Mouse (Mus musculus) limb, embryonic 12.5 days (tissue): ENCODE data around the gene Cpne7. TPM values are rescaled to one million over a fixed set of nuclear protein-coding genes. Genes with fewer than 3 reads are reported as not detected.
A peak's percentile ranks its signal among the peaks of the same experiment; 100 is the strongest.

Experiments used
- ATAC-seq: fragments of 200-750 bp; cut with Nextera tagmentation; 2 replicates; pipeline ENCODE4 v1.8.0; 2017; ENCODE audit warnings: low read depth, moderate TSS enrichment; ENCODE audit not compliant: insufficient number of reproducible peaks, insufficient read depth, low FRiP score, low TSS enrichment
- H3K27ac ChIP-seq: fragments of 300-500 bp; sonication (generic); 2 replicates; pipeline ENCODE4 v1.5.1; 2016; ENCODE audit warnings: mild to moderate bottlenecking, moderate library complexity
- H3K27me3 ChIP-seq: fragments of 300-500 bp; sonication (generic); 2 replicates; pipeline ENCODE4 v1.6.1; 2016; ENCODE audit warnings: mild to moderate bottlenecking, moderate library complexity
- H3K36me3 ChIP-seq: fragments of 300-500 bp; sonication (generic); 2 replicates; pipeline ENCODE4 v1.6.1; 2016; ENCODE audit warnings: mild to moderate bottlenecking, moderate library complexity
- H3K4me1 ChIP-seq: fragments of 300-500 bp; sonication (generic); replicated peaks from 2 replicates; pipeline ENCODE4 v1.6.1; 2016
- H3K4me2 ChIP-seq: fragments of 300-500 bp; sonication (generic); 2 replicates; pipeline ENCODE4 v1.6.1; 2016; ENCODE audit warnings: mild to moderate bottlenecking, moderate library complexity
- H3K4me3 ChIP-seq: fragments of 300-500 bp; sonication (generic); replicated peaks from 2 replicates; pipeline ENCODE4 v1.5.1; 2016; ENCODE audit warnings: mild to moderate bottlenecking
- H3K9ac ChIP-seq: fragments of 300-500 bp; sonication (generic); replicated peaks from 2 replicates; pipeline ENCODE4 v1.6.1; 2016; ENCODE audit warnings: mild to moderate bottlenecking, moderate library complexity
- H3K9me3 ChIP-seq: fragments of 300-500 bp; sonication (generic); 2 replicates; pipeline ENCODE4 v1.6.1; 2016; ENCODE audit warnings: mild to moderate bottlenecking, moderate library complexity
- WGBS: fragments of 180-500 bp; shearing (Covaris S2); methylation state at CpG from one replicate; pipeline ENCODE4 v1.1.7; 2016; 5-methylcytosine and 5-hydroxymethylcytosine counted together
- polyA plus RNA-seq: library from polyadenylated mRNA; unstranded; fragments of >200 nt; fragmentation: Nextera tagmentation; extraction: Ambion mirVana; gene quantifications from 2 replicates; pipeline ENCODE4 v1.2.1, GENCODE M21; 2016

Cpne7 gene
- polyA plus RNA-seq, 1 experiment from 2014 or later = 0.53 TPM

DNA sequence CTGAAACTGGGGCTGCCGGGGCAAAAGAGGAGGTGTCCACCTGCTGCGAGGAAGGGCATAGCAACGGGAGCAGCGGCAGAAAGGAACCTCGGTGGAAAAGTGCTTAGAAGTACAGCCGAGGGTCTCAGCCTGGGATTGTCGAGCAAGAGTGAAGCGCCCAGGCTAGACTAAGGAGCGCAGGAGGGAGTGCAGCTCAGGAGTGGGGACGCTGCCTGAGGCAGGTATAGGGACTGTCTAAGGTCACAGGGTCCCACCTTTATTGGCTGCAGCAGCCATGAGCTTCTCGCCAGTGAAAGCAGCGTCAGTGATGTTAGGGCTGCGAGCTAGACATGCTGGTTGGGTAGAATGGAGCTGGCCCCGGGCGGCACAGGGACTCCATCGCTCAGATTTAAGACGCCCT lies 570 bp downstream of the Cpne7 start:
- 3% methylated on average over 17 of the region's 17 CpGs for WGBS
- peaks cover 63% of the 10 kb centered on the region for H3K27me3 ChIP-seq
- H3K4me1 ChIP-seq = peaks cover 14% of the 10 kb centered on the region
- H3K9ac ChIP-seq = peak overlapping the region; percentile 63; the same call in 1 of the 2 replicates
- H3K27ac ChIP-seq = no peak overlapping the region
- peak overlapping the region; percentile 94 for H3K4me2 ChIP-seq
- no peaks in the 10 kb centered on the region for H3K9me3 ChIP-seq
- H3K36me3 ChIP-seq = no peaks in the 10 kb centered on the region
- no peak for ATAC-seq
- peak overlapping the region; percentile 54 for H3K4me3 ChIP-seq

GRCm38 (mm10) chr8:123122059-123122458 lies 4.9 kb downstream of the Cpne7 start:
- Histone ChIP-seq H3K9me3 (no peaks in the 10 kb centered on the region), H3K4me1 (peaks cover 17% of the 10 kb centered on the region), H3K36me3 (no peaks in the 10 kb centered on the region), H3K4me3 (no peak overlapping the region), H3K27me3 (peaks cover 79% of the 10 kb centered on the region), H3K27ac (no peak overlapping the region), H3K4me2 (no peak overlapping the region), H3K9ac (no peak overlapping the region)
- 62% methylated on average over 9 of the region's 9 CpGs for WGBS
- ATAC-seq = no peak

GRCm38 (mm10) chr8:123122670-123123069 lies 5.5 kb downstream of the Cpne7 start:
- WGBS = 77% methylated on average over 5 of the region's 5 CpGs
- Histone ChIP-seq H3K4me2 (no peak overlapping the region), H3K4me1 (peaks cover 11% of the 10 kb centered on the region), H3K9ac (no peak overlapping the region), H3K4me3 (no peak overlapping the region), H3K36me3 (no peaks in the 10 kb centered on the region), H3K27me3 (peaks cover 74% of the 10 kb centered on the region), H3K27ac (no peak overlapping the region), H3K9me3 (no peaks in the 10 kb centered on the region)
- no peak for ATAC-seq

GRCm38 (mm10) chr8:123126193-123126816 lies 9.1 kb downstream of the Cpne7 start:
- 6% methylated on average over 19 of the region's 19 CpGs for WGBS
- Histone ChIP-seq H3K4me1 (peaks cover 8% of the 10 kb centered on the region; the same call in 1 of the 2 replicates), H3K4me3 (no peak overlapping the region), H3K9me3 (no peaks in the 10 kb centered on the region), H3K27me3 (peaks cover 45% of the 10 kb centered on the region), H3K9ac (no peak overlapping the region), H3K4me2 (peak overlapping the region; percentile 6), H3K27ac (no peak overlapping the region), H3K36me3 (no peaks in the 10 kb centered on the region)
- no peak for ATAC-seq

DNA sequence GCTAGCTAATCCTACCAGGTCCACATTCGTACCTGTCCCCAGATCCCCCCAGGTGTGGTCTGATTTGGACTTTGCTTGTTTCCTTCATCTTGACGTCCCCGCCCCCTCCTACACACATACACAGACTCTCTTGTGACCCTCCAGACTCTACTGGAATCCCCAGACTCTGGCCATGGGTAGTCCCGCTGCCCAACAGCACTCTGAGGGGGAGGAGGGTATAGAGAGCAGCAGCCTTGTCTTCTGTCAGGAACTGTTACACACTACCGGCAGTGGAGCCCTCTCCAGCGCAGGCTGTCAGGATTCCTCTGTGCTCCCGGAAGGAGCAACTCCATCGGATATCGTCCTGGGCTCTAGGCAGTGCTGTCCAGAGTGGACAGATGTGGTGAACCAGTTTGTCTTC lies 13.9 kb downstream of the Cpne7 start:
- 70% methylated on average over 9 of the region's 9 CpGs for WGBS
- ATAC-seq = no peak
- Histone ChIP-seq H3K27me3 (peaks cover 12% of the 10 kb centered on the region), H3K36me3 (no peaks in the 10 kb centered on the region), H3K27ac (no peak overlapping the region), H3K9ac (no peak overlapping the region), H3K9me3 (0 out of 2 replicates have a peak, but pooled peaks cover 3% of the 10 kb centered on the region), H3K4me2 (no peak overlapping the region), H3K4me1 (peaks cover 3% of the 10 kb centered on the region; the same call in 1 of the 2 replicates), H3K4me3 (no peak overlapping the region)

DNA sequence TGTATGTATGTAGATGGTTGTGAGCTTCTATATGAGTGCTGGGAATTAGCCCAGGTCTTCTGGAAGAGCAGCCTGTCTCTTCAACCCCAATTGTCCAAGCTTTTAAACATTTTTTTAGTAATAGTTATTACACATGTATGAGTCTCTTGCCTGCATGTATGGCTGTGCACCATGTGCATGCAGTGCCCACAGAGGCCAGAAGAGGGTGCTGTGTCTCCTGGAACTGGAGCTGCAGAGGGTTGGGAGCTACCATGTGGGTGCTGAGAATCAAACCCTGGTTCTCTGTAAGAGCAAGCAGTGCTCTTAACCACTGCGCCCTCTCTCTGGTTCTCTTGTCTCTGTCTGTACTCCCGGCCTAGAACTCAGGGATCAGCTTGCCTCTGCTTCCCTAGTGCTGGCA lies 15.8 kb downstream of the Cpne7 start:
- Histone ChIP-seq H3K9ac (no peak overlapping the region), H3K4me1 (peaks cover 10% of the 10 kb centered on the region), H3K4me2 (no peak overlapping the region), H3K36me3 (no peaks in the 10 kb centered on the region), H3K27me3 (no peaks in the 10 kb centered on the region), H3K4me3 (no peak overlapping the region), H3K27ac (no peak overlapping the region), H3K9me3 (0 out of 2 replicates have a peak, but pooled peaks cover 3% of the 10 kb centered on the region)
- no peak for ATAC-seq
- WGBS = 90% methylated on average over 2 of the region's 2 CpGs

- Histone ChIP-seq H3K27ac (no peak overlapping the region), H3K36me3 (no peaks in the 10 kb centered on the region), H3K9me3 (0 out of 2 replicates have a peak, but pooled peaks cover 3% of the 10 kb centered on the region), H3K27me3 (no peaks in the 10 kb centered on the region), H3K4me2 (no peak overlapping the region), H3K9ac (no peak overlapping the region), H3K4me3 (no peak overlapping the region), H3K4me1 (peaks cover 15% of the 10 kb centered on the region)
- 91% methylated on average over 11 of the region's 11 CpGs for WGBS
- ATAC-seq = no peak
Measured at GRCm38 (mm10) chr8:123134149-123134713, 17.1 kb downstream of the Cpne7 start.

DNA sequence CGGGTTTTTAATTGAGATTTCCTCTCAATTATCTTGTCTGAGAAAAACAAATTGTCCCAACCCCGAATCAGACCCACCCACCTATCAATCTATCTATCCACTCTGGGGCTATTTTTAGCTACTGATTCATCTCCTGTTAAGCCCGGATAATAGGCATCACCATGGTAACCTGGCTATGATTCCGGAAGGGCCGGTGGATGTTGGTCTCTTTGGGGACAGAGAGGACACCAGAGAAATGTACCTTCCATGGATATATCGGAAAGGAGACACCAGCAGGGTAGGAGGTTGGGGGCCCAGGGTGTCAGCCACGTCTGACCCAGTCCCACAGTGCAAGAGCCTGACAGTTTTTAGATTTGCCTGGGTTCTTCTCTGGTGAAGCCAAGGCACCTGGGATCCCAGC lies 18.2 kb downstream of the Cpne7 start:
- H3K4me2 ChIP-seq = no peak overlapping the region
- no peak overlapping the region for H3K9ac ChIP-seq
- 60% methylated on average over 7 of the region's 7 CpGs for WGBS
- H3K27ac ChIP-seq = no peak overlapping the region
- H3K9me3 ChIP-seq = 0 out of 2 replicates have a peak, but pooled peaks cover 3% of the 10 kb centered on the region
- H3K27me3 ChIP-seq = no peaks in the 10 kb centered on the region
- ATAC-seq = no peak
- no peaks in the 10 kb centered on the region for H3K36me3 ChIP-seq
- H3K4me1 ChIP-seq = peaks cover 15% of the 10 kb centered on the region
- H3K4me3 ChIP-seq = no peak overlapping the region

DNA sequence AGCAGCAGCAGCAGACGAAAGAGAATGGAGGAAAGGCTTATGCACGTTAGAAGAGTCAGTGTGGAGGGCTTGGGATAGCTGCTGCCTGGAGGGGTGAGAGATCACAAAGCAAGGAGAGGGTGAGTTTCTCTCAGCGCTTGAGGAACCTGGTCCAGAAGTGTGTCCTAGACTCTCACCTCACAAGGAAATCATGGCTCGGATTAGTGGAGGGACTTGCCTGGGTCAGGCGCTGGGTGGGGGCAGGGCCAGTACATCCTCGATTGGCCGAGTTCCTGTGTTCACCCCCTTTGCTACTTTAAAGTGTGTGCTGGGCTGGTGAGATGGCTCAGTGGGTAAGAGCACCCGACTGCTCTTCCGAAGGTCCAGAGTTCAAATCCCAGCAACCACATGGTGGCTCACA lies 18.6 kb downstream of the Cpne7 start:
- WGBS = 54% methylated on average over 9 of the region's 9 CpGs
- Histone ChIP-seq H3K4me2 (no peak overlapping the region), H3K4me3 (no peak overlapping the region), H3K27ac (no peak overlapping the region), H3K36me3 (no peaks in the 10 kb centered on the region), H3K9ac (no peak overlapping the region), H3K27me3 (no peaks in the 10 kb centered on the region), H3K9me3 (0 out of 2 replicates have a peak, but pooled peaks cover 3% of the 10 kb centered on the region), H3K4me1 (peaks cover 15% of the 10 kb centered on the region)
- no peak for ATAC-seq

DNA sequence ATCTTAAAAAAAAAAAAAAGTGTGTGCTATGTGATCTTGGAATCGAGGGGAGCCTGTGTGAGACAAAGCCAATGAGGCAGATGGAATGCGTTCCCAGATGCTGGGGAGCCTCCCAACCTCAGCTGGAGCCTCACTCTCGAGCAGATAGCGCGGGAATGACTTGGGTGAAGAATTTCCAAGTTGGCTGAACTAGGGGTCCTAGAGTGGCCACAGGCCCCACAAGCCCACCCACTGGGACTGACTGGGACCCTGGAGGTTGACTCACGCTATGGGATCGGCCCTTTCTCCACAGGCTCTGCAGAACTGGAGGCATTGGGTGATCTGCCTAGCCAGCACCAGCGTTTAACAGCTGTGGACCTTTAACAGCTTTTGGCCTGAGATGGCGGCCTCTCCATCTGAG lies 19.1 kb downstream of the Cpne7 start:
- Histone ChIP-seq H3K4me2 (no peak overlapping the region), H3K9ac (no peak overlapping the region), H3K4me1 (peaks cover 15% of the 10 kb centered on the region), H3K9me3 (0 out of 2 replicates have a peak, but pooled peaks cover 3% of the 10 kb centered on the region), H3K27ac (no peak overlapping the region), H3K27me3 (no peaks in the 10 kb centered on the region), H3K4me3 (no peak overlapping the region), H3K36me3 (no peaks in the 10 kb centered on the region)
- WGBS = 79% methylated on average over 9 of the region's 9 CpGs
- ATAC-seq = no peak

DNA sequence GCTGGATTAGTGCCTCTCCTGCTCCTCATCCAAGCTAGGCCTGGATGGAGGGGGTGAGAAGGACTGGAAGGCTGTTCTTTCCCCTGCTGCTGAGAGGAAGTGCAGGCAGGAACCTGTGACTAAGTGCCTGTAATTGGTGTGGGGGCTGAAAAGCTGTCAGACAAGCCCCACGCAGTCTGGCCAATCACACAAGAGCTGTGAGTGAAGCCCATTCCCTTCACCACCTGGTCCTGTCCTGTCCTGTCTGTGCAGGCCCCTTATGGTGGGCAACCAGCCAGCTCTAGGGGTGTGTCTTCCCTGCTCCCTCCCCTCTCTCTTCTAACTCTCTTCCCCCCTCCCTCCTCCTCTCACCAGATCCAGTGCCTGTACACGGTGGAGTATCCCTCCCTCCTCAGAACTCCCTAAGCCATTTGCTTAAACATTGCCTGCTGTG lies 20.5 kb downstream of the Cpne7 start:
- no peaks in the 10 kb centered on the region for H3K27me3 ChIP-seq
- H3K9ac ChIP-seq = 0 out of 2 replicates have a peak overlapping the region, but pooled peaks have one; percentile 6
- ATAC-seq = peak; percentile 96
- peaks cover 18% of the 10 kb centered on the region for H3K4me1 ChIP-seq
- no peak overlapping the region for H3K4me2 ChIP-seq
- H3K36me3 ChIP-seq = no peaks in the 10 kb centered on the region
- WGBS = 4% methylated on average over 2 of the region's 2 CpGs
- peak overlapping the region; percentile 87 for H3K27ac ChIP-seq
- no peak overlapping the region for H3K4me3 ChIP-seq
- H3K9me3 ChIP-seq = 0 out of 2 replicates have a peak, but pooled peaks cover 3% of the 10 kb centered on the region
